Mouse (Mus musculus) monocyte, adult 5-6 weeks (primary cell): ENCODE data around the gene 2010111I01Rik. TPM values are rescaled to one million over a fixed set of nuclear protein-coding genes. Genes with fewer than 3 reads are reported as not detected.

Experiments used
- ATAC-seq: fragments of 153-309, 156-312 bp; replicated peaks from 2 replicates; pipeline ENCODE4 v1.8.0; 2017; ENCODE audit warnings: mild to moderate bottlenecking; ENCODE audit not compliant: low TSS enrichment, insufficient number of reproducible peaks, severe bottlenecking, poor library complexity, low FRiP score
- total RNA-seq: library from RNA; stranded (forward); fragments of 200-1000, 200-491, 200-594 nt; gene quantifications from 3 replicates; pipeline ENCODE4 v1.2.3, GENCODE M21; 2017

Gene 2010111I01Rik
- total RNA-seq, 1 experiment from 2014 or later: 31.3 TPM

- no peak for ATAC-seq
Measured at GRCm38 (mm10) chr13:63127516-63127915, 162.8 kb downstream of the 2010111I01Rik start.

DNA sequence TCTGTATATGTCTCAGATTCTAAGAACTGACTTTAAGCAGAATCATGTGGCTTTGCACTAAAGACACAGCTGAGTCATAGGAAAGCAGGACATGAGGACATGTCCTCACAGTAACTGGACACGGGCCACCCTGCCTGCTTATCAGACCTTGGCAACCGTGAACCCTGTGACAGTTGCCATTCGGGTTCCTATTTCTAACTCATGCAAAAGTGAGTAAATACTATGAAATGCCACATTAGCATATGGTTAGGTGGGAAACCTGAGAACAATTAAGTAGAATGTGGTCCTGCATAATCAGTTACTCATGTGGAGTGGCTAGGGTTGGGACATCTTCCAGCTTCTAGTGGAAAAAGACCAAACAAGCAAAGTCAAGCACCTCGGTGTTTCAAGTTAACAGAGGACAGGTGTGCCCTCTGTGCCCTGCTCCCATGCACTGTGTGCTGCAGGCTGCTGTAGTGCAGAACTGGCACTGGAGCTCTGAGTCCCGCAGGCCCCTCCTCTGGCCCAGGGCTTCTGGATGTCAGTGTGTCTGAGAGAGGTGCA is 170.3 kb downstream of the 2010111I01Rik start:
- ATAC-seq: no peak

DNA sequence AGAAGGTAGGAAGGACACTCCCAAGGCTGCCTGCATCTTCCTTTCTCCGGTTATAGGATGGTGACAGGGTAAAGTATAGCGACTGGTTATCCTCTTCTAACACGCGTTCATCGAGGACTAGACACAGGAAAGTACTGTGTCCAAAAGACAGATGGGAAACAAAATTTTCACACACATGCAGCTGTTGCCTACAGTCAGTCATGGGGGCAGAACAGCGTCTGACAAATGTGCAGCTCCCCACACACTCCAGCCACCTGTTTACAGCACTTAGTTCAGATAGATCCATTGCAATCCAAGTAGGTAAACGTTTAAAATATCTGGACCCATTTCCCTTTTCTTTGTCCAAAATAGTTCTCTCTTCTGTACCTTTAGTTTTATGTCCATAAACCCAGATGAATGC is 171.3 kb downstream of the 2010111I01Rik start:
- ATAC-seq: no peak

GRCm38 (mm10) chr13:63136775-63137174 is 172.1 kb downstream of the 2010111I01Rik start:
- ATAC-seq: no peak

GRCm38 (mm10) chr13:63138376-63139048 is 173.8 kb downstream of the 2010111I01Rik start:
- no peak for ATAC-seq

DNA sequence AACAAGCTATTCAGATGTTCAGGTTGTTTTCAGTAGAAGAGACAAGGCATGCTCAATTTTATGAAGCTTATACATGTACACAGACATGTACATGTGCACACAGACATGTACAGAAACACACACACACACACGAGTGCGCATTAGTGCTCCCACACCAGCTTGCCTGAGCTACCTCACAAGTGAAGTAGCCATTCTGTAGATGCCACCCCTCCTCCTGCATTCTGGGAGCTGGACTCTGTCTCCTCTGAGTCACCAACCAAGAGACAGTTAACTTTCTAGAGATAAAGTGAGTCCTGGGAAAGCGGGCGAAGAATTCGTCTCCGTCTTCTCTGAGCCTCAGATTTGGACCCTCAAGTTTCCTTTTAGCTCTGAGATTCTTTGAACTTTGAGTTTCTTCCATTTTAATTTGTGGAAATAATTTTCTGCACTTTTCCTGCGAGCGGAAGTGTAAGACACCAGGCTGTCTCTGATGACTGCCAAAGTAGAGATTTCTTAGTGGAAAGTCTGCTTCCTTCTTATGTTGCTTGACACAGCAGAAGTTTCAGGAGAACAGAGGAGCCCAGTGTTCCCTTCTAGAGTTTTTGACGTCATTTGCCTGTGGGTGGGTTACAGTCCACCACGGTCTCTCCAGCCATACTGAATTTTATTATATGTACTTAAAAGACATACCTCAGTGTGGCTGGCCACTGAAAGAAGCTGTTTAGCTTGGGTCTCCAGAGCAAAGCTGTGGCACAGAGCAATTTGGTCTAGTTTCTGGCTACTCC is 175.0 kb downstream of the 2010111I01Rik start:
- ATAC-seq: no peak

DNA sequence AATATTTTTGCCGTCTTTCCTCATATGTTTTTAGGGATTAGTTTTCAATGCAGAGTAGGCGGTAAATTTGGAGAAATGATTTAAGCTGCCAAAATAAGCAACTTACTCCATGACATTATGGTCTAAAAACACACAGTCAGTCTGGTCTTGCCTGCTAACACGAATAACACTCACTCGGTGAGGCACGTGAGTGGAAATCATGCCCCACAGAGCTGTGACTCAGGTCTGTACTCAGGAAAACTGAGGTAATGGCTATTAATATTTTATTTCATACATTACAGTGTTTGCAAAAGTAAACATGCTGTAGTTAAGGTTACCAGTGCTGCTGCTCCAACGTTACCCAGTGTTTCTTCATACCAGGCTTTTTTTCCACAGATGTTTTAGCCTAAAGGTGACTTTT is 176.1 kb downstream of the 2010111I01Rik start:
- ATAC-seq: no peak

DNA sequence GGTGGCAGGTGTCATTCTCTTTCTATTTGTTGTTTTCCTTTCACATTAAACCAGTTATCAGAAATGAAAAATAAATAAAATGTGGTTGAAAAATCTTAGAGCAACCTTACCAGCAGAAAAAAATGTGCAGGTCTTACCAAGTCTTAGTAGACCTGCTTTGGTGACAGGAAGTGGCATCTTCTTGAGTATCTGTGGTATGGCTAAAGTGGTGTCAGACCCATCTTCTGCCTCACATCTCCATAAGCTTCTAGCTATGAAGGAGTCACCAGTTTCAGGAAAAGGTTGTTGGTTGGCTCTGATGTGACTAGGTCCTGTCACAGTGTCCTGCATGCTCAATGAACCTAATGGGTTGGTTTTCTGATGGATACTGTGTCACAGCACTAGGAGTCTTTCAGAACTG is 176.6 kb downstream of the 2010111I01Rik start:
- ATAC-seq: no peak

- no peak for ATAC-seq
Measured at GRCm38 (mm10) chr13:63146604-63147188, 182.0 kb downstream of the 2010111I01Rik start.

DNA sequence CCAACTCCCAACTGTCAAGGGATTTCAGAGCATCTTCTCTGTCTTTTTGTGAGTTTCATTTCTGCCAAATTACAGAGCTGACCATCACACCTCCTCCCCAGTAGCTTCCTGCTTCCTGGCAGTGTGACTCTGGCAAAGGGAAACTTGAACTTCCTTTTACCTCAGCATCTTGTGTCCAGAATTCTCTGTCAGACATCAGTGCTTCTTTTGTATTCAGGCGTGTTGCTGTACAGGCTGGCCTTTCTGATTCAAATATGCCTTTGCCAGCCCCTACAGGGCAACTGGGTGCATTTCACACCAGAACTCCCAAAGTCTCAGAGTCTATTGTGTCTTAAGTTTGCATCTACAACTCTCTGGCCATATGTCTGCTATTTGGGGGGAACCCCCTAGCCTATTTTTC is 183.5 kb downstream of the 2010111I01Rik start:
- ATAC-seq: no peak

DNA sequence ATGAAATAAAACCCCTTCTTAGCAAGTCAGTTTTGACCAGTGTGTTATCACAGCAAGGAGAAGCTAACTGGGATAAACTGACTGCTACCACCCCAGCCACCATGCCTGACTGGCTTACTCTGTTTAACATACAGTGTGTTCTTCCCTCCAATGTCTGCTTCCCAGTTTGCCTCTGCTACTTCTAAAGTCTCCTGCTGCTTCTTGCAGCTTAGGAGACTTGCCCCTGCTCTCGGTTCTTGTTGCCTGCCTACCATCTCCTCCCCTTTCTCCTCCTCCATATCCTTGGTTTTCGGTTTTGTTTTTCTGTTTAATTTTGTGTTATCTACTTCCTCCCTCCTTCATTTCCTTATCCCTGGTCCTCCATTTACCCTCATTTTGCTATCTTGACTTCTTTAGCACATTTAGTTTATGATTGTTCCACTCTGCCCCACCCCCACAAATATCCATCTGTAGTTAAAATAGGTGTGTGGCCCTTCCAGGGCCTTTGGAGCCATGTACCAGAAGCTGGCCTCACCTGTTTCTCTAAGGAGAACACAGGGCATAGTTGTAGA is 185.9 kb downstream of the 2010111I01Rik start:
- ATAC-seq: no peak

DNA sequence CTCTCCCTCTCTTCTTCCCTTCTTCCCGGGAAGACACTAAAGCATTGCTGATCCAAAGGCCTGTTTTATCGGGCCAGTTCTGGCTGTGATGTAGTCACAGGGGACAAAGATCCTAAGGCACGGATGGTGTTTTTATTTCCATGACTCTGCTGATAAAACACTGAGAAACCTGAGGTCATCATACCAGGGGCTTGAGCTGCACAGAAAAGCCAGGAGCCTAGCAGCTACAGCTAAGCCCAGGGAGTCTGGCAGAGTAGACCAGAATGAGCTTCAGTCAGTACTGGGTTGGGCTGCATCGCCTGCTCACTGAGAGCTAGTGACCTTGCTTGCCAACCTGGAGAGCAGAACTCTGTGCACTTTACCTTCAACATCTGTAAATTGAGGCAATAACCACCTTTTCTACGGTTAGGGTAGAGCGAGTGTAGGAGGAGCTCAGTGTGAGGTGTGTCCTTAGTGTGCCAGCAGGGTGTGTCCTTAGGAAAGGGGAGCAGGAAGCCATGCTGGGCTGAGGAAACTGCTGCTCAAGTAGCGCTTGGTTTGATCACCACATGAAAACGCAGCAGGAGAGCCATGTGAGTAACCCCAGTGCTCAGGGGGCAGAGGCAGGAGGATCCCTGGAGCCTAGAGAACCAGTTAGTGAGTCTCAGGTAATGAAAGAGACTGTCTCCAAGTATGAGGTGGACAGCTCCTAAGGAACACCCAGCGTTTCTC is 186.5 kb downstream of the 2010111I01Rik start:
- ATAC-seq: no peak

DNA sequence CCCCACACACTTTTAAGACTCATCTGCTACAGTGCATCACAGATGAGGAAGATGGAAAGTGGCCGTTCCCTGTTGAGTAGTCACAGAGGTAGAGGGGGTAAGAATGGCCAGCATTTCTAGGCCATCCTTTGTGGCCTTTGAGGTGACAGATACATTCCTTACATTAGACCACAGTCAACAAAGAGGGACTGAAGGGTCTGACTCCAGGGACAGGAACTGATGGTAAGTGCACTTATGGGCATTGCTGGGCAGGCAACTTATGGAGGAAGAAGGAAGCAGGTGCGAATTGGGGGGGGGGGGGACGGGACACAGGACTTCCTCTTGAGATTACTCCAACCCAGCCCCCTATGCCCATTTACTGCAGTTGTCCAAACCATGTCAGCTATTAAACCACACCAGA is 187.8 kb downstream of the 2010111I01Rik start:
- ATAC-seq: no peak

GRCm38 (mm10) chr13:63153397-63153796 is 188.7 kb downstream of the 2010111I01Rik start:
- no peak for ATAC-seq

DNA sequence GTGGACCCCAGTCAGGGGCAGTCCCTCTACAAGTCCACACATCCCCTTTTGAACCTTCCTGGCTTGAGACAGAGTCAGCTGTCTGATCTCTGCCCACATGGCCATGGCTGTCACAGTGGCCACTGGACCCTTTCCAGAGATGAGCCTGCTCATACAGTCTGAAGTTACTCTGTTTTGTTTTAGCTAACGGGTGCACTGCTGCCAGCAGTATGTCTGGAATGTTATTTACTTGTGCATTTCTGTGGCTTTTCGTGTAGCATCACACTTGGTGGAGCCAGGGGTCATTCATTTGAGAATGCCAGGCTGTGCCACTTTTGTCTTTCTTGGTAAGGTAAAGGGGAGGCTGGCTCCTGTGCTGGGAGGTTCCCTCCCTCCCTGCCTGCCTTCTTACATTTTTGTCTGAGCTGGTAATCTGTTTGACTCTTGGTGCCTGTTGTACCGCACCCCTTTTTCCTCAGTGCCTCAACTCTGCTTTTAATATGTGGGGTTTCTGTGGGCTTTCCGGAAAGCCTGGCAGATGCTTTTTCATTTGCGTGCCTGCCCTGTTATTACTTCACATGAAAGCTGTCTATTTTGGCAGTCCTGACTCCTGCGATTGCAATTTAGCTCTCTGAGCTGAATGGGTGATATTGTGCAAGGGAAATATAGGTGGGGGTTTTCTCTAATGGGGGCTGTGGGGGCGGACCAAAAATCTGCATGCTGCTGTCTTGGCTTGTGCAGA is 190.3 kb downstream of the 2010111I01Rik start:
- ATAC-seq: no peak

GRCm38 (mm10) chr13:63156264-63156663 is 191.6 kb downstream of the 2010111I01Rik start:
- no peak for ATAC-seq

DNA sequence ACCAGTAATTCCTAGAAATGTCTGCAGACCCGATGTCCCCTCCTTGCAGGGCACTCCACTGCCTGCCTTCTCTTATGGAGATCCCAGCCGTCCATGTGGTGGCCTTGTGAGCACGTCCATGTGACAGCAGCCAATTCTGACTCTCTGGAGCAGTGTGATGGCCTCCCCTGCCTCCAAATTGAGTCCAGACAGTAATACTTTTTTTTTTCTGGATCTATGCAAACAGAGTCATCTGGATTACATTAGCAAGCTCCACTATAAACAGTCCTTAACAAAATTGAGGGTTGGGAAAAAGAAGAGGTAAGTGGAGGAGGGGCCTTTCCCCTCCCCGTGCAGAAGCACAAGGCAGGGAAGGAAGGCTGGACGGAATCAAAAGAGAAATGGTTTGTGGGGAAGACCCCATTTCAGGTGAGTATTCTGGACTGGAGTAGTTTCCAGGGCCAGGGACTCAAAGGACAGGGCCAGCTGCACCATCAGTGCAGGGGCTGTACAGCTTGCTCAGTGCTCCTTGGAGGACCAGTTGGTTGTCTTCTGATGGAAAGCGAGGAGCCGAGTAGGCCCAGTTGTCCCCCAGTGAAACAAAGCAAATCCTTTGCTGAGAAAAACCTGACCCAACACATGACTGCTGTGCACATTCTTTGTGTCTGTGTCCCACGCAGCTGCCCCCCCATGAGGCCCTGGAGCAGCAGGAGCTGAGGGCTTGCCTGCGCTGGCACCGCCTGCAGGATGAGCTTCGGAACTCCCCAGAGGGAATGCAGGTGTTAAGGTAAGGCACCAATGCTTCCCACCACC is 205.8 kb downstream of the 2010111I01Rik start:
- no peak for ATAC-seq
